Mouse (Mus musculus) forebrain, embryonic 14.5 days (tissue): ENCODE data around the gene Foxp1. TPM values are rescaled to one million over a fixed set of nuclear protein-coding genes. Genes with fewer than 3 reads are reported as not detected.

Experiments used
- ATAC-seq: fragments of 200-750 bp; cut with Nextera tagmentation; 2 replicates; pipeline ENCODE4 v1.8.0; 2017; ENCODE audit warnings: mild to moderate bottlenecking, moderate library complexity
- DNase-seq: peaks from one replicate; pipeline ENCODE4 v3.0.0-alpha.2; 2015; ENCODE audit warnings: low spot score
- H3K27ac ChIP-seq: fragments of 300-500 bp; sonication (generic); 2 replicates; pipeline ENCODE4 v1.5.1; 2014; ENCODE audit warnings: low read depth, mild to moderate bottlenecking, control low read depth, low read length, moderate library complexity
- H3K27me3 ChIP-seq: fragments of 300-500 bp; sonication (generic); replicated peaks from 2 replicates; pipeline ENCODE4 v1.6.1; 2014; ENCODE audit warnings: low read length, control low read depth, mixed read lengths; ENCODE audit not compliant: control insufficient read depth, insufficient read depth
- H3K36me3 ChIP-seq: fragments of 300-500 bp; sonication (generic); 2 replicates; pipeline ENCODE4 v1.6.1; 2014; ENCODE audit warnings: low read length, control low read depth; ENCODE audit not compliant: control insufficient read depth, insufficient read depth
- H3K4me1 ChIP-seq: fragments of 300-500 bp; sonication (generic); 2 replicates; pipeline ENCODE4 v1.6.1; 2014; ENCODE audit warnings: antibody characterized with exemption, low read length, control low read depth; ENCODE audit not compliant: control insufficient read depth, insufficient read depth
- H3K4me2 ChIP-seq: fragments of 300-500 bp; sonication (generic); 2 replicates; pipeline ENCODE4 v1.6.1; 2014; ENCODE audit warnings: mild to moderate bottlenecking, control low read depth, low read length
- H3K4me3 ChIP-seq: fragments of 300-500 bp; sonication (generic); 2 replicates; pipeline ENCODE4 v1.5.1; 2014; ENCODE audit warnings: low read depth, low read length, control low read depth
- H3K9ac ChIP-seq: fragments of 300-500 bp; sonication (generic); 2 replicates; pipeline ENCODE4 v1.6.1; 2014; ENCODE audit warnings: mild to moderate bottlenecking, low read length, control low read depth, moderate library complexity
- H3K9me3 ChIP-seq: fragments of 300-500 bp; sonication (generic); replicated peaks from 2 replicates; pipeline ENCODE4 v1.6.1; 2016; ENCODE audit warnings: low read length, control low read depth, mixed read lengths; ENCODE audit not compliant: control insufficient read depth
- WGBS: fragments of 180-500 bp; shearing (Covaris S2); extraction: QIAGEN DNeasy Blood & Tissue Kit; methylation state at CpG from one replicate; pipeline ENCODE4 v1.1.7; 2014; 5-methylcytosine and 5-hydroxymethylcytosine counted together
- polyA plus RNA-seq: library from polyadenylated mRNA; unstranded; fragments of >200 nt; fragmentation: Nextera tagmentation; extraction: Ambion mirVana; gene quantifications from 2 replicates; pipeline ENCODE4 v1.2.1, GENCODE M21; 2014

Gene Foxp1
- polyA plus RNA-seq, 1 experiment from 2014 or later: 63.3 TPM

DNA sequence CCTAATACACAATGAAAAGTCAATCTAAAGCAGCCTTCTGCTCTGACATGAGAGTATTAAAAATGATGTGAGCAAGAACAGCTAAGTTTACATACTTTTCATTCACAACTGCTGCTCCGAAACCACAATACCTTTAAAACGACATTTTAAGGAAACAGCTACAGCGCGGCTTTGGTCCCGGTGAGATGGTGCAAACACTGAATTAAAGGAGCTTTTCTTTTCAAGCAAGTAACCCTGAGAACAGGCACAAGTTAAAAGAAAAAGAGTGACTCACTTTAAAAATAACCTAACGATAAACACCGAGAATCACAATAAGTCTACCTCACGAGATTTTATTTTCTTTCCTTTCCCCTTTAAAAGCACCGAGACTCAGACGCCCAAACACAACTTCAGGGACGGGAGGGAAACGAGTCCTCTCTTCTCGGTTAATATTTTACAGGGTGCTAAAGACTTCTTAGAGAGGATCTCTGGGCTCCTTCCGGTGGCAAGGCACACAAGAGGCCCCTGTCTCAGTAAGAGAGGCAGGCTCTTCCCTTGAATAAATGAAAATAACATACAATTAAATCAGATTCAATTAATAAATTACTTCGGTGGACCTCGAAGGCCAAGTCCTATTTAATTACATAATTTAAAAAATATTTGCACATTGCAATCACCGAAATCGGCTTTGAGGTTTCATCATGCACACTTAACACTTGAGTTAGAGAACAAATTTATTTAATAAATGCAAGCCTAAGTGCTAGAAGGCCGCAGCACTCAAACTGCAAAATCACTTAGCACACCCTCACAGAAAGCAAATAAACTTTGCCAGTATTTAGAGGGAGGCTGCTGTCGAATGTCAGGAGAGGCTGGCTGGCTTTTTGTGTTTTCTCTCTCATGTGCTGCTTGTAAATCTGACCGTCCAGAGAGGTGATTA lies 246.9 kb downstream of the Foxp1 start:
- Histone ChIP-seq H3K4me3 (no peak overlapping the region), H3K4me1 (no peaks in the 10 kb centered on the region), H3K4me2 (no peak overlapping the region), H3K27ac (no peak overlapping the region), H3K36me3 (no peaks in the 10 kb centered on the region), H3K9ac (no peak overlapping the region), H3K27me3 (no peaks in the 10 kb centered on the region), H3K9me3 (no peaks in the 10 kb centered on the region)
- WGBS: 42% methylated on average over 21 of the region's 21 CpGs
- ATAC-seq (no peak), DNase-seq (no peak)

GRCm38 (mm10) chr6:99274667-99275066 lies 247.9 kb downstream of the Foxp1 start:
- Histone ChIP-seq H3K4me3 (no peak overlapping the region), H3K4me2 (no peak overlapping the region), H3K36me3 (no peaks in the 10 kb centered on the region), H3K27me3 (no peaks in the 10 kb centered on the region), H3K27ac (no peak overlapping the region), H3K9me3 (no peaks in the 10 kb centered on the region), H3K9ac (no peak overlapping the region), H3K4me1 (no peaks in the 10 kb centered on the region)
- 90% methylated on average over 5 of the region's 5 CpGs for WGBS
- ATAC-seq: no peak
- DNase-seq: no peak

DNA sequence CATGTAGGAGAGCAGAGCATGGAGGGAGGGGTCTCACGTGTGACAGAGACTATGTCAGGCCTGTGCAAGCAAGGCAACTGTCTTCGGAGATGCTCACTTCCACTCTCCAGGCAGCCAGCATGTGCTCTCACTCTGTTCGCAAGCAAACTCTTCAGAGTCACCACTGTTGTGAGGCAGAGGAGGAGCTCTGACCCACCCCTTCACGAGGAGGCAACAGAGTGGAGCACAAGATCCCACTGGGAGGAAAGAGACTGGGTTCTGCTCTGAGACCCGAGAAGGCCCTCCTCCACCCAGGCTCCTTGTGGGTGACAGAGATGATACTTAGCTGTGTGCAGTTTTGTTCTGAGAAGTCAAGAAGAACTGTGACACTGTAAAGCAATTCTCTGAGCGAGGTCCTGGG lies 248.3 kb downstream of the Foxp1 start:
- H3K4me3 ChIP-seq: no peak overlapping the region
- H3K27ac ChIP-seq: no peak overlapping the region
- no peaks in the 10 kb centered on the region for H3K36me3 ChIP-seq
- H3K27me3 ChIP-seq: no peaks in the 10 kb centered on the region
- no peak overlapping the region for H3K9ac ChIP-seq
- no peaks in the 10 kb centered on the region for H3K4me1 ChIP-seq
- 85% methylated on average over 6 of the region's 6 CpGs for WGBS
- ATAC-seq (no peak), DNase-seq (no peak)
- H3K4me2 ChIP-seq: no peak overlapping the region
- H3K9me3 ChIP-seq: no peaks in the 10 kb centered on the region

DNA sequence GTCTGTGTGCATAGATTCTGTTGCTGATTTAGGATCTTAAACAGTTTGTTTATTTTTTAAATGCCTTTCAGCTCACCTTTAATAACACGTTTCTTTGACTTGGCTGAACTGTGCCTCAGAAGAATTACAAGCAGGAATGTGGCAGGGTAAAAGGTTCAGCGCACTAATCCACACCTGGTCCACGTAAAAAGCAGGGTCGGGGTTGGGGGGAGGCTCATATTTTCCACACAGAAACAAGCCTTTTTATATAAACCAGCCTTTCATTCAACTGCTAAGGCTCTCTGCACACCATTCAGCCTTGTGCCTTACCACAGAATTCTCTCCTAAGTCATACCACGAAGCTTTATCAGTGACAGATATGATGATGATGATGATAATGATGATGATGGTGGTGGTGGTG lies 249.3 kb downstream of the Foxp1 start:
- H3K9me3 ChIP-seq: no peaks in the 10 kb centered on the region
- H3K27ac ChIP-seq: no peak overlapping the region
- DNase-seq (no peak), ATAC-seq (no peak)
- no peak overlapping the region for H3K4me2 ChIP-seq
- no peak overlapping the region for H3K4me3 ChIP-seq
- H3K4me1 ChIP-seq: peaks cover 9% of the 10 kb centered on the region
- no peaks in the 10 kb centered on the region for H3K36me3 ChIP-seq
- H3K27me3 ChIP-seq: no peaks in the 10 kb centered on the region
- WGBS: 82% methylated on average over 5 of the region's 5 CpGs
- no peak overlapping the region for H3K9ac ChIP-seq

DNA sequence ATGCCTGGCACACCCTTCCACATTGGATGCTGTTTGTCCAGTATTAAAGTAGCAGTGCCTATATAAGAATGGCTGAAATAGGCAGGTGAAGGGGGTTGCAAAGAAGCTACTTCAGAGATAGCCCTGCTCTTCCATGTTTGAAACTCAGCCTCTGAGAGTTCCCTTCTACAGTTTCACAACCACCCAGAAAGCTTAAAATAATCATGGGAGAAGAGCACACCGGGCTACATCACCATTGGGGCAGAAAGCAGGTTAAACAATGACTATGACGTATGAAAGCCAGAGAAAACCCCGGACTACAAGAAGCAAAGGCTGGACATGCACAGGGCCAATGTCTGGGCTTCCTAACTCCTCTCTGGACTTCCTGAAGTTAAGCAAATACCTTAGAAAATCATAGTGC lies 250.3 kb downstream of the Foxp1 start:
- ATAC-seq (no peak), DNase-seq (no peak)
- H3K4me1 ChIP-seq: peaks cover 11% of the 10 kb centered on the region
- no peaks in the 10 kb centered on the region for H3K36me3 ChIP-seq
- H3K9ac ChIP-seq: no peak overlapping the region
- H3K27me3 ChIP-seq: no peaks in the 10 kb centered on the region
- H3K9me3 ChIP-seq: no peaks in the 10 kb centered on the region
- no peak overlapping the region for H3K27ac ChIP-seq
- 90% methylated on average over 3 of the region's 3 CpGs for WGBS
- H3K4me3 ChIP-seq: no peak overlapping the region
- H3K4me2 ChIP-seq: no peak overlapping the region

GRCm38 (mm10) chr6:99271741-99272140 lies 250.8 kb downstream of the Foxp1 start:
- Histone ChIP-seq H3K4me2 (no peak overlapping the region), H3K27ac (no peak overlapping the region), H3K4me3 (no peak overlapping the region), H3K9ac (no peak overlapping the region), H3K9me3 (no peaks in the 10 kb centered on the region), H3K36me3 (no peaks in the 10 kb centered on the region), H3K4me1 (peaks cover 11% of the 10 kb centered on the region), H3K27me3 (no peaks in the 10 kb centered on the region)
- DNase-seq (no peak), ATAC-seq (no peak)
- 90% methylated on average over 7 of the region's 7 CpGs for WGBS

- ATAC-seq (peak; percentile 32; the same call in 1 of the 2 replicates), DNase-seq (no peak)
- H3K27ac ChIP-seq: no peak overlapping the region
- peaks cover 27% of the 10 kb centered on the region for H3K4me1 ChIP-seq
- H3K4me2 ChIP-seq: no peak overlapping the region
- no peak overlapping the region for H3K9ac ChIP-seq
- no peaks in the 10 kb centered on the region for H3K9me3 ChIP-seq
- H3K4me3 ChIP-seq: no peak overlapping the region
- no peaks in the 10 kb centered on the region for H3K36me3 ChIP-seq
- H3K27me3 ChIP-seq: no peaks in the 10 kb centered on the region
- WGBS: 68% methylated on average over 6 of the region's 6 CpGs
Measured at GRCm38 (mm10) chr6:99269921-99270320, 252.6 kb downstream of the Foxp1 start.

DNA sequence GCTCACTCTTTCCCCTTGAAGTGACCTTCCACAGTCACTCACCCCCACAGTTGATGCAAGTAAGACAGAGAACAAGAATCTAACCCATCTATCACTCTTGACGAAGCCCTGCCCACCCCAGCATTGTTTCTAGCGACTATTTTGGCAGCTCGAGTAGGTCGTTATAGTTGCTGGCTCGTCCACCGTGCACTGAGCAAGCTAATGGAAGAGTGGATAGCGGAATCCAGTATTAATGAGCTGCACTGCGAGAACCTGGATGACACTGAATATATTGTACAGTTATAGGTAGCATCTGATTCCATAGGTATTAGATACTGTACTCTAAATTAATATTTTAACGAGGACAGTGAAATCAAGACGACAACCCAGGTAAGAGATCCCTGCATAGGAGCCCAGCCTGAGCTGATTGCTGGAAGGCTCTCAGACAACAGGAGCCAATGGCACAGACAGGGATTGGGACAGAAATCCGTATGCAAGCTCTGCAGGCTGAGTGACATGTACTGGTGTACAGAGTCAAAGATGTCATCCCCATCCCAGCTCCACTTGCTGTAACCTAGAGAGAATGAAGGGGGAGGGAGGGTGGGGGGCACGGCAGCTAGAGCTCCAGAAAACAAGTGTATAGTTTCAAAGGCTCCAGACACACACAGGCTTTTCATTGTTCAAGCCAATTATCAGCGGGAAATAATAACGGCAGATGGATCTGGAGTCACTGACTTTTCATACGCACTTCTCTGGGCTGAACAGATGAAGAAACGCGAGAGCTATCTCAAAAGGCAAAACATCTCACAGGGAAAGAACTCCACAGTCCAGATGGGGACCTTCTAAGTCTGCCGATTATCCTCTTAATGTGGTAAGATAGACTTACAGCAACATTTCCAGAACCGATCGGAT lies 254.1 kb downstream of the Foxp1 start:
- Histone ChIP-seq H3K9me3 (no peaks in the 10 kb centered on the region), H3K4me3 (no peak overlapping the region), H3K27me3 (no peaks in the 10 kb centered on the region), H3K4me1 (peaks cover 38% of the 10 kb centered on the region), H3K9ac (no peak overlapping the region; the same call in 1 of the 2 replicates), H3K27ac (no peak overlapping the region), H3K36me3 (no peaks in the 10 kb centered on the region), H3K4me2 (0 out of 2 replicates have a peak overlapping the region, but pooled peaks have one; percentile 3)
- DNase-seq (peak; percentile 51), ATAC-seq (peak; percentile 47)
- WGBS: 33% methylated on average over 20 of the region's 20 CpGs
